Mouse (Mus musculus) frontal cortex, postnatal 10 days (tissue): ENCODE results near the gene Med20.
"Not testable (repeated sequence)": the region's sequence is repeated elsewhere in the genome, so short reads cannot be mapped to it uniquely, and the experiment has no call there.

Experiments used
- DNase-seq, 2 experiments: peaks; one replicate each; pipeline ENCODE4 v3.0.0; 2022; ENCODE audit warnings: low spot score in 2 of 2, mixed read lengths in 1 of 2

The Med20 gene

DNA sequence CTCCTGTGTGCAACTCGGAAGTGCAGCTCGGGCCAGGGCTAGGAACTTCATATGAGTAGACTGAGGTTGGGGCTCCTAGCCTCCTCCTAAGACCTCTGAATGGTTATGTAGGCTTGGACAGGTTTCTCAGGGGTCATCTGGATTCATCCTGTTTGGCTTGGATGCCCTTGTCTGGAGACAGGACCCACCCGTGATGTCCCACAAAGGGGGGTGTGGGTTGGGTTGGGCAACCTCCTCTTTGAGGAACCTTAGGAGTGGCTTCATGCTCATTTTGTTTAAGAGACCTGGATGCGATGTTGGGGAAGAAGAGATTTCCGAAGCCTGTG is 14.6 kb upstream of the Med20 start:
- no peak for DNase-seq

GRCm38 (mm10) chr17:47597261-47597660 is 14.1 kb upstream of the Med20 start:
- no peak for DNase-seq

DNA sequence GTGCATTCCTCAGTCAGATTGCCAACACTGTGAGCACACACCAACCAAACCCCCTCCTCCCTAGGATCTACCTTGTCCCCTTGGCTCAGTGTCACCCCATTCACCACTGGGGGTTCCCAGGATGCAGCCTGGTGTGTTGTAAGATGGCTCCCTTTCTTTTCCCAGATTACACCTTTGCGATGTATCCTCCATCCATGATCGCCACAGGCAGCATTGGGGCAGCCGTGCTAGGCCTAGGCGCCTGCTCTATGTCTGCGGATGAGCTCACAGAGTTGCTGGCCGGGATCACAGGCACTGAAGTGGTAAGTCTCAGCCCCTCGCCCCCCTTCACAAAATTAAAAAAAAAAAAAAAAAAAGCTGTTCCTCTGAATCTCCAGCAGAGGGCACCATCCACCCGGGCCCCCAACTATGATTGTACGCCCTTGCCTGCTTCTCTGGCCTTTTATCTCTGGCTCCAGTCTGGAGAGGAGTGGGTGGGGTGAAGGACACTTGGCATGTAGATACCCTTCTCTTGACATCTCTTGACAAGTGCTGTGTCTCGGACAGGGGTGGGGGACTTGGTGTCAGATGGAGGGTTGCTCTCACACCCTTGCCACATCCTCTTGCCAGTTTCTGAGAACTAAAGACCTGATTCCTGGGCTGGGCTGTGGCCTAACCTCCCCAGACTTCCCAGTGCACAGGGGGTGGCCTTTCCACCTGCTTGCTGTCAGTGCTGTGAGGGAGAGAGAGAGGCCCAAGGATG is 13.4 kb upstream of the Med20 start:
- peak in 1 of 2 experiments; percentile 28 for DNase-seq

- not testable (repeated sequence) for DNase-seq
Observed at GRCm38 (mm10) chr17:47598580-47599304, 12.6 kb upstream of the Med20 start.

DNA sequence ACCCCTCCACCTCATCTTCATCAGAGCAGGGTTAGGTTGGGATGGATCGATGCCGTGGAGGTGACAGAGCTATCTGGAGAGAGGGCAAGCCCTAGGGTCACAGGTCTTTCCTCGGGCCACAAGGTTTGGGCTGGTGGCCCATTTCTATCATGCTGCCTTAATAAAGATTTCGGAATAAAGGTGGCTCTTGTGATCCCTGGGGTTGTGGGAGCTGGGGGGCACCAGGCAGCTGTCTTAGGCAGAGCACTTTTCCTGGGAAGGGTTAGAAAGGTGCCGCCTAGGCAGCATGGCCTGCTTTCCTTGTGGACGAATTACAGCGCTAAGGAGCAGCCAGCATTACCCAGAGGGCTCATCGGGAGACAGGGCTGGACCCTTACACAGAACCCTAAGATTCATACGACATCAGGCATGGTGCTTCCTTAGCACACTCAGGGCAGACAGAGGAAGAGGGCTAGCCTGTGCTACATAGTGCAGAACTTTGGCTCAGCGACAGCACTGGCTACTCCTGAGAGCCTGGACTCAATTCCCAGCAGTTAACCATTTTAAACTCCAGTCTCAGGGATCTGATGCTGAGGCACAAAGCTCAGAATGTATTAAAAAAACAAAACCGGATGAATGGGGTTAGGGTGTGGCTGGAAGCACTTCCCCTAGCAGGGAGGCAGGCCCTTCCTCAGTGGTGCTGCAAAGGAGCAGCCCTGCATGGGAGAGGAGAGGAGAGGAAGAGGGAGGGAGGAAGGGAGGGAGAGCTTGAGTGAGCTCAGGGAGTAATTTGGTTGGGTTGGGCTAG is 11.7 kb upstream of the Med20 start:
- no peak for DNase-seq

- DNase-seq = no peak
Observed at GRCm38 (mm10) chr17:47600601-47601388, 10.6 kb upstream of the Med20 start.

DNA sequence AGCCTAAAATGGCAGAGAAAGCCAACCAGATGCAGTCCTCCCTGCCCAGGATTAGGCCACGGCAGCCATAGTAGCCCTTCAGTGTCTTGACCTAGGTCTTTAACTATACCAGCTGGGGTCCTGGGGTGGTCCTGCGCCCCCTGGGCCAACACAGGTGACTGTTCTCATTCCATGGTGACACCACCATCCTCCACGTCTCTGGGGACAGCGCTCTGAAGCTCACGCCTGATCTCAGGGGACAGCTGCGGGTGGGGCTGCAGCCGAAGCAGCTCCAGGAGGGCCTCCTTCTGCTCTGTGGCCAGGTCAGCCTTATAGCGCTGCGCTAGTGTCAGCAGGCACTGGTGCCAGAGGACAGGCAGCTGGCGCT is 10.0 kb upstream of the Med20 start:
- DNase-seq = no peak

DNA sequence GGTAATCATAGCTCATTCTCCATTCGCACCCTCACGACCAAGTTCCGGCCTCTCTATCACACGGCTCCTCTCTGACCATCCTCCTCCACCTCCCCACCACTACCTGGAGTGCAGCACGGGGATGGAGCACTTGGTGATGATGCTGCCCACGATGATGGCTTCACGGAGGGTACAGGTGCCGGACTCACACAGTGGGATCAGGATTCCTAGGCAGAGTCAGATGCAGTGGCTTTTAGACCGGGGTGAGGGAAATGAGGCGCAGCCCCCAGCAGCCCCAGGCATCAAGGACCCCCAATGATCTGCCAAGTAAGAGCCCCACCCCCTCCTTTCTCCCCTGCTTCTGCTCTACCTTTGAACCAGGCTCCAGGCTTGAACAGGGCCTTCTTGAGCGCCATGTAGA is 9.1 kb upstream of the Med20 start:
- no peak for DNase-seq

DNA sequence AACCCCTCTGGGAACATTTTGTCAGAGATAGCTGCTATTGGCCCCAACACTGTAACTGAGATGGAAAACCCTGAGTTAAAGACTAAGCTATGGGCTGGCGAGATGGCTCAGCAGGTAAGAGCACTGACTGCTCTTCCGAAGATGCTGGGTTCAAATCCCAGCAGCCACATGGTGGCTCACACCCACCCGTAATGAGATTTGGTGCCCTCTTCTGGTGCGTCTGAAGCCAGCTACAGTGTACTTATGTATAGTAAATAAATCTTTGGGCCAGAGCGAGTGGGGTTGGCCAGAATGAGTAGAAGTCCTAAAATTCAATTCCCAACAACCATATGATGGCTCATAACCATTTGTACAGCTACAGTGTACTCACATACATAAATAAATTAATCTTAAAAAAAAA is 5.2 kb upstream of the Med20 start:
- DNase-seq = no peak

GRCm38 (mm10) chr17:47609182-47609581 is 2.2 kb upstream of the Med20 start:
- no peak for DNase-seq

GRCm38 (mm10) chr17:47611661-47611982 is 240 bp downstream of the Med20 start:
- no peak for DNase-seq

DNA sequence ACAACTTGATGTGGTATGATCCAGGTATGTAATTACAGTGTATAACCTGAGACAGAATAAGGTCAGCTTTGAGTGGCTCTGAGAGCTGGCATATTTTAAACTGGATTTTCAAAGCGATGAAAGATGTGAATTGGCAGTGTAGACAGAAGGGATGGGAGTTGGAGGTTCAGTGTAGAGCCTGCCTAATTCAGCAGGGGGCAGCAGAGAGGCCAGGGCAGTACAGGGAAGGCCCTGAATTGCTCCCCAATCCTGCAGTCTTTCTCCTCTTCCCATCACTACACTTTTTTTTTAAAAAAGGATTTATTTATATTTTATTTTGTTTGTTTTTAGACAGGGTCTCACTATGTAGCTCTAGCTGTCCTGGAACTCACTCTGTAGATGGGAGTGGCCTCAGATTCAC is 2.6 kb downstream of the Med20 start:
- no peak for DNase-seq

DNA sequence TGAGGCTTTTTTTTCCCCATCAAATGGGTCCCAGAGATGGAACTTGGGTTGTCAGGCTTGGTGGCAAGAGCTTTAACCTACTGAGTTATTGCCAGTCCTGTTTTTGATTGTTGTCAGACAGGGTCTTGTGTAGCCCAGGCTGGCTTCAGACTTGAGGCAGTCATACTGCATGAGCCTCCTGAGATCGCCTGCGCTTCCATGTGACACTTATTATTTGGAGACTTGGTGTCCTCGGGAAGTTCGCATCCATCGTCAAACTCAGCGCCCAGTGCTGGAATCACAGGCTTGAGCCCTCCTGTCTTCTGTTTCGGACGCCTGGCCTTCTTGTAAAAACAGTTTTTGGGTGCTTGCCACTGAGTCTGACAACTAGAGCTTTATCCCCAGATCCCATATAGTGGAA is 4.7 kb downstream of the Med20 start:
- DNase-seq = no peak

DNA sequence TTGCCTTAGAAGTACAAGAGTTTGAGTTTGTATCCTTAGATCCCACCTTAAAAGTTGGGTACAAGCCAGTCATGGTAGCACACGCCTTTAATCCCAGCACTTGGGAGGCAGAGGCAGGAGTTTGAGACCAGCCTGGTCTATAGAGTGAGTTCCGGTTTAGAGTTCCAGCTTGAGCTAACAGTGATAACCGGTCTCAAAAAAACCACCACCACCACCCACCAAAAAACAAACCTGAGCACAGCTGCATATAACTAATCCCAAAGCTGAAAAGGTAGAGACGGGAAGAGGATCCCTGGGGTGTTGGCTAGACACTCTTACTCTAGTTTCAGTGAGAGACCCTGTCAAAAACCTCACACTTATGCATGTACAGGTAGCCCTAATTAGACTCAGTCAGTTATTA is 5.3 kb downstream of the Med20 start:
- DNase-seq = no peak

- DNase-seq = no peak
Observed at GRCm38 (mm10) chr17:47617605-47618307, 6.4 kb downstream of the Med20 start.

- no peak for DNase-seq
Observed at GRCm38 (mm10) chr17:47618556-47619311, 7.4 kb downstream of the Med20 start.

GRCm38 (mm10) chr17:47622912-47623554 is 11.7 kb downstream of the Med20 start:
- DNase-seq = no peak

GRCm38 (mm10) chr17:47624572-47624971 is 13.2 kb downstream of the Med20 start:
- DNase-seq = not testable (repeated sequence)

DNA sequence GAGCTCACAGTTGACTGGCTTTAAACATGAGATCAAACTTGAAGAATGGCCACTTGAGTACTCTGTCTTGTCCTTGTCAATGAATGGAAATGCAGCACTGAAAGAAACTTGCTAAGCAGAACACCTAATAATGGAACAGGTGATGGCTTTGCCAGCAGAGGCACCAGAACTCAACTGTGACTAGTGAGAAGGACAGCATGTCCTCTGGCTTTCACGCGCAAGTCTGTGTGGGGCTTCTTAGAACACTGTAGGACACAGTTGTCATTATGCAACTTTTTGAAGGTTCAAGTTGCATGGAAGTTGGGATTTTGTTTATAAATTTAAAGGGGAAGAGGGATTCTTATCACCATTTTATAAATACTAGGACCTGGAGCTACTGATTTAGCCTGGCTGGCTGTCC is 13.7 kb downstream of the Med20 start:
- no peak for DNase-seq

- DNase-seq = no peak
Observed at GRCm38 (mm10) chr17:47626031-47626430, 14.6 kb downstream of the Med20 start.
